Mouse (Mus musculus): Measurements from ENCODE around the gene Cplane1.

GRCm38 (mm10) chr15:8131268-8131667, 37.6 kb upstream of the Cplane1 start:
- no peak for TF ChIP-seq CTCF (IDR thresholded peaks at IDR 0.05; ENCODE audit: low read depth, low read length)
- no peak for TF ChIP-seq GATA1 (IDR thresholded peaks at IDR 0.05; ENCODE audit: borderline replicate concordance, low read length)
- no peak for TF ChIP-seq TAL1 (conservative IDR thresholded peaks at IDR 0.05; ENCODE audit: low read depth, low read length)
